Mouse (Mus musculus) cerebellum, adult 2 months (tissue): Measurements from ENCODE around the gene Il22ra1. TPM values are rescaled to one million over a fixed set of nuclear protein-coding genes. Genes with fewer than 3 reads are reported as not detected.

Source experiments
- DNase-seq, 2 experiments: peaks; one replicate each; pipeline ENCODE4 v3.0.0; 2021
- H3K27ac ChIP-seq: fragments of 200-500 bp; 2 replicates; pipeline ENCODE4 v1.5.1; 2012; ENCODE audit warnings: low read length, control low read depth, inconsistent platforms; ENCODE audit not compliant: insufficient read depth
- H3K27me3 ChIP-seq: fragments of 200-500 bp; 2 replicates; pipeline ENCODE4 v1.6.1; 2012; ENCODE audit warnings: inconsistent platforms, mild to moderate bottlenecking, low read length, moderate library complexity; ENCODE audit not compliant: control insufficient read depth, insufficient read depth
- H3K4me1 ChIP-seq: fragments of 200-500 bp; 2 replicates; pipeline ENCODE4 v1.6.1; 2011; ENCODE audit warnings: low read length; ENCODE audit not compliant: control insufficient read depth, insufficient read depth
- H3K4me3 ChIP-seq: fragments of 200-500 bp; replicated peaks from 2 replicates; pipeline ENCODE3; 2011; ENCODE audit warnings: mild to moderate bottlenecking, low read depth, low read length, control low read depth; ENCODE audit not compliant: insufficient read depth
- CTCF ChIP-seq: fragments of 200-500 bp; IDR thresholded peaks from 2 replicates; pipeline ENCODE4 v1.5.1; 2011; ENCODE audit warnings: low read depth, mild to moderate bottlenecking, control low read depth, low read length, moderate library complexity, borderline replicate concordance; ENCODE audit not compliant: insufficient read depth
- POLR2A ChIP-seq: fragments of 200-500 bp; IDR thresholded peaks from 2 replicates; pipeline ENCODE4 v1.6.1; 2011; ENCODE audit warnings: low read length, control low read depth, borderline replicate concordance; ENCODE audit not compliant: insufficient read depth
- WGBS: fragments of 180-500 bp; shearing (Covaris S2); methylation state at CpG from one replicate; pipeline ENCODE4 v1.1.7; 2018; 5-methylcytosine and 5-hydroxymethylcytosine counted together
- polyA plus RNA-seq: library from polyadenylated mRNA; depleted of rRNA; stranded (reverse); fragments of >200 nt; gene quantifications from 2 replicates; pipeline ENCODE4 v1.2.3, GENCODE M21; 2012

The Il22ra1 gene
- polyA plus RNA-seq, 1 experiment, result not detected

GRCm38 (mm10) chr4:135764700-135765099 is 36.7 kb downstream of the Il22ra1 start:
- Histone ChIP-seq H3K27ac (no peak overlapping the region), H3K4me3 (no peak overlapping the region), H3K27me3 (no peaks in the 10 kb centered on the region; the same call in 1 of the 2 replicates), H3K4me1 (0 out of 2 replicates have a peak, but pooled peaks cover 3% of the 10 kb centered on the region)
- no peak for DNase-seq
- WGBS, result 85% methylated on average over 13 of the region's 13 CpGs
- no peak for TF ChIP-seq POLR2A
- no peak for TF ChIP-seq CTCF

GRCm38 (mm10) chr4:135765707-135766106 is 37.7 kb downstream of the Il22ra1 start:
- 68% methylated on average over 8 of the region's 8 CpGs for WGBS
- TF ChIP-seq POLR2A (no peak), CTCF (no peak)
- no peaks in the 10 kb centered on the region; the same call in 1 of the 2 replicates for H3K27me3 ChIP-seq
- H3K27ac ChIP-seq, result no peak overlapping the region
- H3K4me1 ChIP-seq, result 0 out of 2 replicates have a peak, but pooled peaks cover 3% of the 10 kb centered on the region
- H3K4me3 ChIP-seq, result no peak overlapping the region
- no peak for DNase-seq

- Histone ChIP-seq H3K27me3 (no peaks in the 10 kb centered on the region; the same call in 1 of the 2 replicates), H3K4me3 (no peak overlapping the region), H3K27ac (no peak overlapping the region), H3K4me1 (no peaks in the 10 kb centered on the region)
- WGBS, result 15% methylated on average over 3 of the region's 3 CpGs
- TF ChIP-seq POLR2A (no peak), CTCF (no peak)
- peak in 1 of 2 experiments; percentile 19 for DNase-seq
These were observed 39.0 kb downstream of the Il22ra1 start for GRCm38 (mm10) chr4:135766976-135767375.

GRCm38 (mm10) chr4:135768572-135769526 is 40.9 kb downstream of the Il22ra1 start:
- no peaks in the 10 kb centered on the region for H3K27me3 ChIP-seq
- H3K4me1 ChIP-seq, result no peaks in the 10 kb centered on the region
- DNase-seq, result peak; percentile 24 to 37
- TF ChIP-seq POLR2A (no peak), CTCF (peak; percentile 68)
- WGBS, result 65% methylated on average over 14 of the region's 14 CpGs
- H3K4me3 ChIP-seq, result no peak overlapping the region
- H3K27ac ChIP-seq, result no peak overlapping the region

GRCm38 (mm10) chr4:135770611-135771305 is 42.8 kb downstream of the Il22ra1 start:
- no peak for DNase-seq
- Histone ChIP-seq H3K4me3 (no peak overlapping the region), H3K27me3 (no peaks in the 10 kb centered on the region), H3K4me1 (no peaks in the 10 kb centered on the region), H3K27ac (no peak overlapping the region)
- WGBS, result 73% methylated on average over 18 of the region's 18 CpGs
- no peak for TF ChIP-seq CTCF
- no peak for TF ChIP-seq POLR2A

- Histone ChIP-seq H3K27me3 (no peaks in the 10 kb centered on the region), H3K4me3 (no peak overlapping the region), H3K4me1 (no peaks in the 10 kb centered on the region), H3K27ac (no peak overlapping the region)
- no peak for TF ChIP-seq POLR2A
- TF ChIP-seq CTCF, result no peak
- 88% methylated on average over 6 of the region's 6 CpGs for WGBS
- no peak for DNase-seq
These were observed 43.6 kb downstream of the Il22ra1 start for GRCm38 (mm10) chr4:135771592-135771991.

GRCm38 (mm10) chr4:135772671-135773070 is 44.7 kb downstream of the Il22ra1 start:
- H3K4me1 ChIP-seq, result no peaks in the 10 kb centered on the region
- no peak overlapping the region for H3K27ac ChIP-seq
- TF ChIP-seq CTCF (no peak), POLR2A (no peak)
- H3K4me3 ChIP-seq, result no peak overlapping the region
- no peak for DNase-seq
- WGBS, result 52% methylated on average over 4 of the region's 4 CpGs
- H3K27me3 ChIP-seq, result no peaks in the 10 kb centered on the region

GRCm38 (mm10) chr4:135774496-135774895 is 46.5 kb downstream of the Il22ra1 start:
- Histone ChIP-seq H3K4me3 (no peak overlapping the region), H3K27ac (no peak overlapping the region), H3K27me3 (no peaks in the 10 kb centered on the region), H3K4me1 (no peaks in the 10 kb centered on the region)
- no peak for DNase-seq
- no peak for TF ChIP-seq POLR2A
- TF ChIP-seq CTCF, result no peak
- WGBS, result 69% methylated on average over 8 of the region's 8 CpGs
